Mouse (Mus musculus): ENCODE measurements around the gene Trabd2b. TPM values are rescaled to one million over a fixed set of nuclear protein-coding genes. Genes with fewer than 3 reads are reported as not detected.

Gene Trabd2b
- polyA plus RNA-seq, 1 experiment from 2014 or later, result 0.65 TPM

- H3K27me3 ChIP-seq (replicated peaks), result peaks cover 25% of the 10 kb centered on the region
- peak overlapping the region; percentile 69 for H3K27ac ChIP-seq
- no peaks in the 10 kb centered on the region for H3K9me3 ChIP-seq
- peak overlapping the region; percentile 100 for H3K4me2 ChIP-seq
- H3K4me3 ChIP-seq, result peak overlapping the region; percentile 81
- peak; percentile 87 for ATAC-seq (replicated peaks)
- 2% methylated on average over 38 of the region's 74 CpGs for WGBS
- peaks cover 18% of the 10 kb centered on the region for H3K4me1 ChIP-seq
- H3K9ac ChIP-seq, result peak overlapping the region; percentile 59
- H3K36me3 ChIP-seq (replicated peaks), result no peaks in the 10 kb centered on the region
Observed at GRCm38 (mm10) chr4:114405682-114406354, 706 bp upstream of the Trabd2b start.

- 66% methylated on average over 3 of the region's 3 CpGs for WGBS
- Histone ChIP-seq H3K27ac (no peak overlapping the region), H3K9me3 (no peaks in the 10 kb centered on the region), H3K9ac (no peak overlapping the region), H3K4me3 (no peak overlapping the region; the same call in 1 of the 2 replicates), H3K4me1 (peaks cover 19% of the 10 kb centered on the region), H3K4me2 (no peak overlapping the region; the same call in 1 of the 2 replicates), H3K27me3 (replicated peaks) (peaks cover 25% of the 10 kb centered on the region), H3K36me3 (replicated peaks) (no peaks in the 10 kb centered on the region)
- ATAC-seq (replicated peaks), result no peak
Observed at GRCm38 (mm10) chr4:114407516-114407915, 992 bp downstream of the Trabd2b start.

- Histone ChIP-seq H3K9me3 (no peaks in the 10 kb centered on the region), H3K4me3 (no peak overlapping the region), H3K4me1 (peaks cover 19% of the 10 kb centered on the region), H3K9ac (no peak overlapping the region), H3K27me3 (replicated peaks) (peaks cover 25% of the 10 kb centered on the region), H3K27ac (no peak overlapping the region), H3K4me2 (no peak overlapping the region), H3K36me3 (replicated peaks) (no peaks in the 10 kb centered on the region)
- no peak for ATAC-seq (replicated peaks)
- 90% methylated on average over 2 of the region's 2 CpGs for WGBS
Observed at GRCm38 (mm10) chr4:114408298-114408697, 1.8 kb downstream of the Trabd2b start.

GRCm38 (mm10) chr4:114408890-114409480, 2.5 kb downstream of the Trabd2b start:
- Histone ChIP-seq H3K36me3 (replicated peaks) (no peaks in the 10 kb centered on the region), H3K4me3 (no peak overlapping the region), H3K9me3 (no peaks in the 10 kb centered on the region), H3K27me3 (replicated peaks) (peaks cover 25% of the 10 kb centered on the region), H3K4me2 (no peak overlapping the region), H3K27ac (no peak overlapping the region), H3K9ac (no peak overlapping the region), H3K4me1 (peaks cover 19% of the 10 kb centered on the region)
- 61% methylated on average over 18 of the region's 18 CpGs for WGBS
- ATAC-seq (replicated peaks), result no peak

- Histone ChIP-seq H3K27me3 (replicated peaks) (peaks cover 25% of the 10 kb centered on the region), H3K27ac (no peak overlapping the region), H3K4me3 (no peak overlapping the region), H3K4me2 (no peak overlapping the region), H3K36me3 (replicated peaks) (no peaks in the 10 kb centered on the region), H3K4me1 (peaks cover 19% of the 10 kb centered on the region), H3K9me3 (no peaks in the 10 kb centered on the region), H3K9ac (no peak overlapping the region)
- ATAC-seq (replicated peaks), result no peak
Observed at GRCm38 (mm10) chr4:114409511-114409910, 3.0 kb downstream of the Trabd2b start.

GRCm38 (mm10) chr4:114410026-114410425, 3.5 kb downstream of the Trabd2b start:
- Histone ChIP-seq H3K4me1 (peaks cover 19% of the 10 kb centered on the region), H3K9me3 (no peaks in the 10 kb centered on the region), H3K27me3 (replicated peaks) (peaks cover 25% of the 10 kb centered on the region), H3K9ac (no peak overlapping the region), H3K36me3 (replicated peaks) (no peaks in the 10 kb centered on the region), H3K4me3 (no peak overlapping the region), H3K27ac (no peak overlapping the region), H3K4me2 (no peak overlapping the region)
- no peak for ATAC-seq (replicated peaks)
- 12% methylated on average over 3 of the region's 3 CpGs for WGBS

- 0 out of 2 replicates have a peak, but pooled peaks have one; percentile 28 for ATAC-seq (replicated peaks)
- Histone ChIP-seq H3K4me2 (peak overlapping the region; percentile 7; the same call in 1 of the 2 replicates), H3K27ac (no peak overlapping the region)
Observed at GRCm38 (mm10) chr4:114410443-114410842, 3.9 kb downstream of the Trabd2b start.

GRCm38 (mm10) chr4:114410958-114411661, 4.6 kb downstream of the Trabd2b start:
- no peak for ATAC-seq (replicated peaks)
- H3K4me3 ChIP-seq, result no peak overlapping the region
- 29% methylated on average over 9 of the region's 9 CpGs for WGBS
- H3K9me3 ChIP-seq, result no peaks in the 10 kb centered on the region
- H3K27ac ChIP-seq, result no peak overlapping the region
- no peaks in the 10 kb centered on the region for H3K36me3 ChIP-seq (replicated peaks)
- H3K4me1 ChIP-seq, result peaks cover 17% of the 10 kb centered on the region
- peaks cover 25% of the 10 kb centered on the region for H3K27me3 ChIP-seq (replicated peaks)
- H3K4me2 ChIP-seq, result peak overlapping the region; percentile 7; the same call in 1 of the 2 replicates
- no peak overlapping the region for H3K9ac ChIP-seq

More at GRCm38 (mm10) chr4:114410443-114410842, 3.9 kb downstream of the Trabd2b start:
- H3K9me3 ChIP-seq, result no peaks in the 10 kb centered on the region
- peaks cover 25% of the 10 kb centered on the region for H3K27me3 ChIP-seq (replicated peaks)
- H3K36me3 ChIP-seq (replicated peaks), result no peaks in the 10 kb centered on the region
- H3K4me3 ChIP-seq, result no peak overlapping the region
- no peak overlapping the region for H3K9ac ChIP-seq
- H3K4me1 ChIP-seq, result peaks cover 18% of the 10 kb centered on the region
- 10% methylated on average over 11 of the region's 11 CpGs for WGBS

GRCm38 (mm10) chr4:114411846-114412390, 5.4 kb downstream of the Trabd2b start:
- Histone ChIP-seq H3K9ac (no peak overlapping the region), H3K4me2 (no peak overlapping the region), H3K9me3 (no peaks in the 10 kb centered on the region), H3K4me3 (no peak overlapping the region), H3K27ac (no peak overlapping the region), H3K4me1 (peaks cover 9% of the 10 kb centered on the region), H3K36me3 (replicated peaks) (no peaks in the 10 kb centered on the region), H3K27me3 (replicated peaks) (peaks cover 17% of the 10 kb centered on the region)
- ATAC-seq (replicated peaks), result no peak
- WGBS, result 57% methylated on average over 6 of the region's 6 CpGs

GRCm38 (mm10) chr4:114415925-114416645, 9.6 kb downstream of the Trabd2b start:
- H3K9ac ChIP-seq, result no peak overlapping the region
- no peaks in the 10 kb centered on the region for H3K4me1 ChIP-seq
- peak overlapping the region; percentile 30 for H3K4me2 ChIP-seq
- no peak overlapping the region for H3K4me3 ChIP-seq
- 22% methylated on average over 16 of the region's 16 CpGs for WGBS
- H3K9me3 ChIP-seq, result no peaks in the 10 kb centered on the region
- no peak overlapping the region for H3K27ac ChIP-seq
- H3K27me3 ChIP-seq (replicated peaks), result no peaks in the 10 kb centered on the region
- peak; percentile 45; the same call in 1 of the 2 replicates for ATAC-seq (replicated peaks)
- no peaks in the 10 kb centered on the region for H3K36me3 ChIP-seq (replicated peaks)

GRCm38 (mm10) chr4:114420154-114420553, 13.6 kb downstream of the Trabd2b start:
- Histone ChIP-seq H3K36me3 (replicated peaks) (no peaks in the 10 kb centered on the region), H3K4me1 (no peaks in the 10 kb centered on the region), H3K27ac (no peak overlapping the region), H3K9ac (no peak overlapping the region), H3K9me3 (no peaks in the 10 kb centered on the region), H3K4me3 (no peak overlapping the region), H3K27me3 (replicated peaks) (no peaks in the 10 kb centered on the region), H3K4me2 (no peak overlapping the region)
- WGBS, result 92% methylated on average over 2 of the region's 2 CpGs
- ATAC-seq (replicated peaks), result no peak

- no peaks in the 10 kb centered on the region for H3K36me3 ChIP-seq (replicated peaks)
- WGBS, result 80% methylated on average over 6 of the region's 6 CpGs
- H3K4me3 ChIP-seq, result no peak overlapping the region
- H3K9me3 ChIP-seq, result no peaks in the 10 kb centered on the region
- no peak overlapping the region for H3K4me2 ChIP-seq
- no peaks in the 10 kb centered on the region for H3K4me1 ChIP-seq
- no peak overlapping the region for H3K9ac ChIP-seq
- H3K27ac ChIP-seq, result no peak overlapping the region
- ATAC-seq (replicated peaks), result no peak
- no peaks in the 10 kb centered on the region for H3K27me3 ChIP-seq (replicated peaks)
Observed at GRCm38 (mm10) chr4:114423084-114423483, 16.6 kb downstream of the Trabd2b start.

Measured in midbrain, embryonic 15.5 days (tissue).